22 mouse cellular contexts compared by ENCODE assay signal in genomic region chr13:85359143-85359542, GRCm38 (mm10).
DNase-seq lines count a peak whose midpoint lies in the region; ATAC-seq and TF ChIP-seq lines count a peak whose summit lies in the region.
"Had no signal": no experiment of that assay in that cellular context is flagged by ENCODE, and none has a peak within 500 bp of the region (broad histone marks: within the 10 kb centered on the region; RNA-seq: fewer than 3 reads in every experiment).

No protein-coding gene starts in this region.

- TF ChIP-seq POLR2A in heart, adult 2 months (IDR thresholded peaks at IDR 0.05; ENCODE audit: insufficient read depth, low read depth, low read length): no peak

- no peaks in the 10 kb centered on the region for H3K36me3 ChIP-seq in C2C12 (ENCODE audit: control insufficient read depth, insufficient read depth)
- H3K36me3 ChIP-seq in heart, adult 2 months (ENCODE audit: control insufficient read depth, insufficient read depth, low read length): no peaks in the 10 kb centered on the region
- H3K36me3 ChIP-seq: embryonic facial prominence, embryonic 12.5 days; heart, embryonic 15.5 days; hindbrain, embryonic 15.5 days; limb, embryonic 13.5 days; liver, embryonic 15.5 days had no signal

- in situ Hi-C loops in Patski (cut with MboI; ENCODE audit: low pct_unique_long_range_greater_than_20kb): no loop called here

- WGBS in heart, adult 2 months: 53% methylated on average over 6 of the region's 6 CpGs

- ATAC-seq in Patski: peak; percentile 87
- ATAC-seq: lung, postnatal 0 days; midbrain, embryonic 16.5 days had no signal

- intact Hi-C loops in heart, adult 2 months (cut with DNase I): no loop called here

- peak; percentile 6 for DNase-seq in 3134 (ENCODE audit: extremely low read depth, insufficient read length, low spot score)
- peak; percentile 12 for DNase-seq in Patski (ENCODE audit: low read depth, low spot score)
- peak; percentile 59 for DNase-seq in induced T-regulatory cell, adult 2 months (ENCODE audit: low read depth)
- no peak for DNase-seq in cerebellum, postnatal 36 days
- no peak for DNase-seq in kidney, postnatal 14 days
- no peak for DNase-seq in heart, adult 2 months
- DNase-seq in thymus, postnatal 4 days: no peak
- DNase-seq: adrenal gland, postnatal 14 days; cerebellum, adult 2 months; gastrocnemius, postnatal 14 days; heart, postnatal 4 days; kidney, adult 11 months; layer of hippocampus, postnatal 36 days had no signal

- no peaks in the 10 kb centered on the region for H3K79me3 ChIP-seq in C2C12 (ENCODE audit: low read depth)

- H3K9ac ChIP-seq in heart, adult 2 months (ENCODE audit: low read depth, low read length): no peak overlapping the region
- H3K9ac ChIP-seq: embryonic facial prominence, embryonic 12.5 days; heart, embryonic 15.5 days; hindbrain, embryonic 15.5 days; limb, embryonic 13.5 days; liver, embryonic 15.5 days had no signal

- no peak overlapping the region for H3ac ChIP-seq in C2C12 (ENCODE audit: control insufficient read depth, insufficient read length, low read depth)

- TF ChIP-seq EP300 in heart, adult 2 months (IDR thresholded peaks at IDR 0.05; ENCODE audit: insufficient read depth, low read depth, low read length): no peak

- H3K4me3 ChIP-seq in C2C12 (ENCODE audit: insufficient read depth, poor library complexity, severe bottlenecking): no peak overlapping the region
- no peak overlapping the region for H3K4me3 ChIP-seq in heart, adult 2 months
- H3K4me3 ChIP-seq: embryonic facial prominence, embryonic 12.5 days; heart, embryonic 15.5 days; hindbrain, embryonic 15.5 days; limb, embryonic 13.5 days; liver, embryonic 15.5 days had no signal

- H3K27me3 ChIP-seq in C2C12 (ENCODE audit: control insufficient read depth, insufficient read depth, insufficient read length): no peaks in the 10 kb centered on the region
- no peaks in the 10 kb centered on the region for H3K27me3 ChIP-seq in Patski
- H3K27me3 ChIP-seq in heart, adult 2 months (ENCODE audit: control insufficient read depth, insufficient read depth, low read length): no peaks in the 10 kb centered on the region
- H3K27me3 ChIP-seq: embryonic facial prominence, embryonic 12.5 days; heart, embryonic 15.5 days; hindbrain, embryonic 15.5 days; limb, embryonic 13.5 days; liver, embryonic 15.5 days had no signal

- CTCF ChIA-PET in Patski (lab: Charles Lee): no interaction called here

- POLR2A ChIA-PET in Patski (lab: Charles Lee): no interaction called here

- no peak overlapping the region for H3K27ac ChIP-seq in heart, adult 2 months
- H3K27ac ChIP-seq: embryonic facial prominence, embryonic 12.5 days; heart, embryonic 15.5 days; hindbrain, embryonic 15.5 days; kidney, postnatal 0 days; limb, embryonic 13.5 days; liver, embryonic 15.5 days had no signal

- no peaks in the 10 kb centered on the region for H3K79me2 ChIP-seq in C2C12 (ENCODE audit: control insufficient read depth, insufficient read depth)
- no peaks in the 10 kb centered on the region for H3K79me2 ChIP-seq in heart, adult 2 months (replicated peaks; ENCODE audit: control insufficient read depth, insufficient read depth, low read length)

- H3K4me1 ChIP-seq in heart, adult 2 months (ENCODE audit: control insufficient read depth, insufficient read depth, low read length): no peaks in the 10 kb centered on the region
- H3K4me1 ChIP-seq: embryonic facial prominence, embryonic 12.5 days; heart, embryonic 15.5 days; hindbrain, embryonic 15.5 days; limb, embryonic 13.5 days; liver, embryonic 15.5 days had no signal

- TF ChIP-seq CTCF in C2C12 (IDR thresholded peaks at IDR 0.05; ENCODE audit: control insufficient read depth, insufficient read depth, insufficient read length): no peak
- no peak for TF ChIP-seq CTCF in Patski (IDR thresholded peaks at IDR 0.05)
- no peak for TF ChIP-seq CTCF in heart, adult 2 months (IDR thresholded peaks at IDR 0.05)

TF ChIP-seq in C2C12, 6 proteins besides CTCF, POLR2A, EP300 and RAD21:
- TF ChIP-seq USF1 (IDR thresholded peaks at IDR 0.05; ENCODE audit: low read depth): peak; percentile 76
- TF ChIP-seq FOSL1 (IDR thresholded peaks at IDR 0.05; ENCODE audit: insufficient read depth, low read length, poor library complexity, severe bottlenecking): peak; percentile 20
- TF ChIP-seq MYOD1 (IDR thresholded peaks at IDR 0.05; ENCODE audit: control insufficient read depth, insufficient read length, low read depth): no peak
- TF ChIP-seq MAX (IDR thresholded peaks at IDR 0.05): peak; percentile 49
- TF ChIP-seq CEBPB (IDR thresholded peaks at IDR 0.05; ENCODE audit: low read depth): no peak

Comparison
In these comparisons a context has a peak if more than half of its experiments do, and no peak if none do; other contexts are left out.
1. DNase-seq: peak in 3134 (single experiment), Patski (single experiment) and induced T-regulatory cell, adult 2 months (single experiment); none in cerebellum, postnatal 36 days (0 of 2), kidney, postnatal 14 days (single experiment), heart, adult 2 months (0 of 2) and thymus, postnatal 4 days (single experiment).